Mouse (Mus musculus): ENCODE measurements around the gene Sycn. TPM values are rescaled to one million over a fixed set of nuclear protein-coding genes. Genes with fewer than 3 reads are reported as not detected.

The Sycn gene
- total and polyA plus RNA-seq, 3 experiments: not detected

- no peak for DNase-seq (ENCODE audit: low read depth, low spot score)
- Histone ChIP-seq H3K36me3 (ENCODE audit: control insufficient read depth in 1 of 2, insufficient read depth in 2 of 2, low read length in 2 of 2) (no peaks in the 10 kb centered on the region), H3K4me3 (ENCODE audit: control insufficient read depth in 1 of 2, insufficient read depth in 1 of 2, low read depth in 2 of 2, low read length in 2 of 2) (no peak overlapping the region), H3K27me3 (ENCODE audit: control insufficient read depth in 1 of 2, insufficient read depth in 2 of 2, low read length in 2 of 2) (peaks cover 0 to 2% of the 10 kb centered on the region in 2 experiments; a peak in 1 of 4 replicates), H3K27ac (ENCODE audit: control insufficient read depth, low read depth, low read length) (no peak overlapping the region), H3K9me3 (replicated peaks; ENCODE audit: insufficient read depth, low read length) (no peaks in the 10 kb centered on the region), H3K9ac (ENCODE audit: control insufficient read depth, low read depth, low read length, poor library complexity, severe bottlenecking) (no peak overlapping the region), H3K4me1 (ENCODE audit: control insufficient read depth in 1 of 2, insufficient read depth in 2 of 2, low read length in 2 of 2) (no peaks in the 10 kb centered on the region), H3K79me2 (ENCODE audit: control insufficient read depth, insufficient read depth, low read length, poor library complexity) (no peaks in the 10 kb centered on the region)
- TF ChIP-seq TCF12 (IDR thresholded peaks at IDR 0.05; ENCODE audit: low read depth, low read length) (no peak), NRF1 (IDR thresholded peaks at IDR 0.05; ENCODE audit: insufficient read depth, low read depth, low read length, poor library complexity, severe bottlenecking) (no peak), SIN3A (IDR thresholded peaks at IDR 0.05; ENCODE audit: low read length) (no peak), ZMIZ1 (IDR thresholded peaks at IDR 0.05; ENCODE audit: low read depth, low read length) (no peak), MAZ (IDR thresholded peaks at IDR 0.05; ENCODE audit: low read depth, low read length) (no peak), RCOR1 (IDR thresholded peaks at IDR 0.05; ENCODE audit: low read depth, low read length) (no peak), USF2 (IDR thresholded peaks at IDR 0.05; ENCODE audit: borderline replicate concordance in 1 of 2, insufficient read depth in 1 of 2, low read depth in 1 of 2, low read length in 2 of 2) (no peak), CHD2 (IDR thresholded peaks at IDR 0.05; ENCODE audit: low read length) (no peak), CHD1 (IDR thresholded peaks at IDR 0.05; ENCODE audit: low read depth, low read length) (no peak), MYB (IDR thresholded peaks at IDR 0.05; ENCODE audit: low read depth, low read length) (no peak), TBP (IDR thresholded peaks at IDR 0.05; ENCODE audit: low read depth, low read length) (no peak), KAT2A (conservative IDR thresholded peaks at IDR 0.05; ENCODE audit: low read depth, low read length) (no peak), POLR2AphosphoS5 (IDR thresholded peaks at IDR 0.05; ENCODE audit: borderline replicate concordance, low read depth, low read length) (no peak), ETS1 (IDR thresholded peaks at IDR 0.05; ENCODE audit: low read depth, low read length) (no peak), MYC (IDR thresholded peaks at IDR 0.05; ENCODE audit: low read depth, low read length) (no peak), MAX (IDR thresholded peaks at IDR 0.05; ENCODE audit: low read length) (no peak), ELF1 (IDR thresholded peaks at IDR 0.05; ENCODE audit: low read depth, low read length) (no peak), USF1 (IDR thresholded peaks at IDR 0.05; ENCODE audit: low read depth, low read length) (no peak), RAD21 (IDR thresholded peaks at IDR 0.05; ENCODE audit: low read depth, low read length) (no peak)
Observed at GRCm38 (mm10) chr7:28553076-28553475, 12.4 kb downstream of the Sycn start.

DNA sequence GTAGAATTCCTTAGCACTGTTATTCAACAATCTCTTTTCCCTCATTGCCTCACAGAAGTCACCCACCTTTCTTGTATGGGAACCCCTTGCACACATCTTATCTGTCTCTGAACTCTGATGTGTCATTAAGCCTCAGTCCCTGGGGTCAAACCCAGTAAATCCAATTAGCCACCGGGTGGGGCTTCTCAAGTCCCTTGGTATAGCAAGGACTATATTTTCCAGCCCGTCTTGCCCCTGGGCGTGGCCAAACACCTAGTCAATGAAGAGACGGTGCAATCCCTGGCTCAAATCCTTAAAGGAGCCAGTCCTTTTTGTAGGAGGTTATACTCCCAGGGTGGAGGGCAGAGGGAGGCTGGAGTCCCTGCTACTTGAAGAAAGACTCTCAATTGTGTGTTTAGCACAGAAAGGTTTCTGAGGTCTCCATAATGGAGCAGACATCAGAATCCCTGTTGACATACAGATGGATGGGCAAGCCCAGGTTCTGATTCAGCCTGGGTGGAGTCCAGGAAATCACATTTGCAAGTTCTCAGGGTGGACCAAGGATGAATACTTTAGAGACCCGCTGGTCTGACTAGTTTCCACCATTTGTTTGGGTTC lies 15.4 kb downstream of the Sycn start:
- no peak overlapping the region for H3K9ac ChIP-seq (ENCODE audit: control insufficient read depth, low read depth, low read length, poor library complexity, severe bottlenecking)
- no peak overlapping the region for H3K4me3 ChIP-seq (ENCODE audit: control insufficient read depth in 1 of 2, insufficient read depth in 1 of 2, low read depth in 2 of 2, low read length in 2 of 2)
- DNase-seq (ENCODE audit: low read depth, low spot score): no peak
- H3K4me1 ChIP-seq (ENCODE audit: control insufficient read depth in 1 of 2, insufficient read depth in 2 of 2, low read length in 2 of 2): no peaks in the 10 kb centered on the region
- H3K9me3 ChIP-seq (replicated peaks; ENCODE audit: insufficient read depth, low read length): no peaks in the 10 kb centered on the region
- TF ChIP-seq MXI1 (IDR thresholded peaks at IDR 0.05; ENCODE audit: low read depth, low read length): no peak
- TF ChIP-seq MYB (IDR thresholded peaks at IDR 0.05; ENCODE audit: low read depth, low read length): no peak
- no peak for TF ChIP-seq GABPA (IDR thresholded peaks at IDR 0.05; ENCODE audit: low read depth, low read length)
- no peak for TF ChIP-seq MEF2A (IDR thresholded peaks at IDR 0.05; ENCODE audit: extremely low read depth, insufficient replicate concordance, low read depth, low read length, poor library complexity, severe bottlenecking)
- TF ChIP-seq ZKSCAN1 (IDR thresholded peaks at IDR 0.05; ENCODE audit: low read depth, low read length): no peak
- no peak for TF ChIP-seq SMC3 (IDR thresholded peaks at IDR 0.05; ENCODE audit: low read depth, low read length)
- TF ChIP-seq POLR2AphosphoS5 (IDR thresholded peaks at IDR 0.05; ENCODE audit: borderline replicate concordance, low read depth, low read length): no peak
- TF ChIP-seq ELF1 (IDR thresholded peaks at IDR 0.05; ENCODE audit: low read depth, low read length): no peak
- TF ChIP-seq TBP (IDR thresholded peaks at IDR 0.05; ENCODE audit: low read depth, low read length): no peak
- TF ChIP-seq RAD21 (IDR thresholded peaks at IDR 0.05; ENCODE audit: low read depth, low read length): no peak
- TF ChIP-seq POLR2A (IDR thresholded peaks at IDR 0.05; ENCODE audit: control insufficient read depth in 1 of 2, insufficient read depth in 1 of 2, low read depth in 1 of 2, low read length in 2 of 2, poor library complexity in 1 of 2): no peak
- TF ChIP-seq HCFC1 (IDR thresholded peaks at IDR 0.05; ENCODE audit: low read depth, low read length): no peak
- no peak for TF ChIP-seq ZMIZ1 (IDR thresholded peaks at IDR 0.05; ENCODE audit: low read depth, low read length)
- H3K36me3 ChIP-seq (ENCODE audit: control insufficient read depth in 1 of 2, insufficient read depth in 2 of 2, low read length in 2 of 2): no peaks in the 10 kb centered on the region
- H3K27me3 ChIP-seq (ENCODE audit: control insufficient read depth in 1 of 2, insufficient read depth in 2 of 2, low read length in 2 of 2): 0 out of 4 replicates have a peak, but pooled peaks cover 0 to under 1% of the 10 kb centered on the region in 2 experiments
- H3K27ac ChIP-seq (ENCODE audit: control insufficient read depth, low read depth, low read length): no peak overlapping the region
- no peaks in the 10 kb centered on the region for H3K79me2 ChIP-seq (ENCODE audit: control insufficient read depth, insufficient read depth, low read length, poor library complexity)

All from MEL (cell line).